9 mouse cellular contexts compared by ENCODE assay signal in genomic region chr2:70558112-70558842, GRCm38 (mm10). TPM values are rescaled to one million over a fixed set of nuclear protein-coding genes. Genes with fewer than 3 reads are reported as not detected.
A peak's percentile ranks its signal among the peaks of the same experiment; 100 is the strongest.
DNase-seq lines count a peak whose midpoint lies in the region; ATAC-seq and TF ChIP-seq lines count a peak whose summit lies in the region.
"Had no signal": no experiment of that assay in that cellular context is flagged by ENCODE, and none has a peak within 500 bp of the region (broad histone marks: within the 10 kb centered on the region; RNA-seq: fewer than 3 reads in every experiment).

No protein-coding gene starts in this region.

- peaks cover 46% of the 10 kb centered on the region for H3K27me3 ChIP-seq in lung, embryonic 14.5 days (ENCODE audit: insufficient read depth, low read length)

- no peak overlapping the region for H3K4me2 ChIP-seq in lung, embryonic 14.5 days

- DNase-seq in A20 (ENCODE audit: low read depth, low spot score) (peak; percentile 90), WW6 (ENCODE audit: low read depth, low spot score) (peak; percentile 87)
- peak; percentile 72 to 89 for DNase-seq in cerebellum, postnatal 4 days (ENCODE audit: low spot score in 2 of 2)
- DNase-seq in gastrocnemius, postnatal 14 days = peak; percentile 58
- peak; percentile 76 to 88 for DNase-seq in kidney, postnatal 36 days
- peak; percentile 98 for DNase-seq in lung, embryonic 14.5 days
- peak; percentile 44 for DNase-seq in ovary, adult 18-20 months (ENCODE audit: low spot score)
- peak; percentile 85 for DNase-seq in testis, postnatal 10 days (ENCODE audit: low spot score)

- no peak overlapping the region for H3K9ac ChIP-seq in lung, embryonic 14.5 days

- H3K36me3 ChIP-seq in lung, embryonic 14.5 days (ENCODE audit: insufficient read depth) = no peaks in the 10 kb centered on the region

- no peak overlapping the region for H3K4me3 ChIP-seq in lung, embryonic 14.5 days (ENCODE audit: low read depth, low read length)

- H3K4me1 ChIP-seq in lung, embryonic 14.5 days (ENCODE audit: insufficient read depth) = peaks cover 1% of the 10 kb centered on the region; the same call in 1 of the 2 replicates

- TF ChIP-seq CTCF in lung, embryonic 14.5 days (IDR thresholded peaks at IDR 0.05; ENCODE audit: low read depth) = peak; percentile 92

- no peak for ATAC-seq in lung, embryonic 14.5 days (ENCODE audit: insufficient read depth)

- no peaks in the 10 kb centered on the region for H3K9me3 ChIP-seq in lung, embryonic 14.5 days (ENCODE audit: low read depth, low read length)

- intact Hi-C loops in gastrocnemius, postnatal 14 days (cut with DNase I; ENCODE audit: low total_unique reads) = loop anchor here (5.0 kb wide), 1 partner anchor 331 kb away; no protein-coding TSS in a partner anchor

- WGBS in lung, embryonic 14.5 days = 5% methylated on average over 17 of the region's 18 CpGs

- no peak overlapping the region for H3K27ac ChIP-seq in lung, embryonic 14.5 days (ENCODE audit: low read depth)

RNA-seq across cellular contexts. Expression of gene Gad1, which starts 5.4 kb away (rescaled TPM):
- total RNA-seq in gastrocnemius, postnatal 14 days (2021) = 1 to 10 TPM in 1 of 2 experiments, under 1 TPM in 1; 0.51 to 1.4 TPM
- polyA plus RNA-seq in lung, embryonic 14.5 days (2014; fragmentation: Nextera tagmentation; extraction: Ambion mirVana) = 0.11 and 0.28 TPM in 2 replicates

RNA-seq across cellular contexts. Expression of gene Erich2, which starts 49.7 kb away (rescaled TPM):
- total RNA-seq in gastrocnemius, postnatal 14 days (2021) = not detected
- polyA plus RNA-seq in lung, embryonic 14.5 days (2014; fragmentation: Nextera tagmentation; extraction: Ambion mirVana) = 6.1 and 6.2 TPM in 2 replicates
- total RNA-seq: gastrocnemius, postnatal 36 days had no signal

Comparison
In these comparisons a context has a peak if more than half of its experiments do, and no peak if none do; other contexts are left out.
1. DNase-seq: peak in every context shown above with its lines; median percentile 98 in lung, embryonic 14.5 days; 90 in A20; 87 in WW6; 85 in testis, postnatal 10 days; 82 in kidney, postnatal 36 days; 80 in cerebellum, postnatal 4 days; 58 in gastrocnemius, postnatal 14 days; 44 in ovary, adult 18-20 months.